Mouse (Mus musculus) midbrain, embryonic 14.5 days (tissue): ENCODE results near the gene Gtf2ird2. TPM values are rescaled to one million over a fixed set of nuclear protein-coding genes. Genes with fewer than 3 reads are reported as not detected.

ENCODE experiments used
- ATAC-seq: fragments of 200-750 bp; cut with Nextera tagmentation; 2 replicates; pipeline ENCODE4 v1.8.0; 2017; ENCODE audit warnings: moderate number of reproducible peaks, moderate library complexity; ENCODE audit not compliant: low FRiP score, low TSS enrichment
- DNase-seq: peaks from one replicate; pipeline ENCODE4 v3.0.0-alpha.2; 2015
- H3K27ac ChIP-seq: fragments of 300-500 bp; sonication (generic); replicated peaks from 2 replicates; pipeline ENCODE4 v1.5.1; 2014; ENCODE audit warnings: mild to moderate bottlenecking, low read depth, low read length, moderate library complexity
- H3K27me3 ChIP-seq: fragments of 300-500 bp; sonication (generic); 2 replicates; pipeline ENCODE4 v1.6.1; 2014; ENCODE audit warnings: low read length, control low read depth, mixed read lengths; ENCODE audit not compliant: control insufficient read depth, insufficient read depth
- H3K36me3 ChIP-seq: fragments of 300-500 bp; sonication (generic); 2 replicates; pipeline ENCODE4 v1.6.1; 2014; ENCODE audit warnings: low read length, control low read depth; ENCODE audit not compliant: control insufficient read depth, insufficient read depth
- H3K4me1 ChIP-seq: fragments of 300-500 bp; sonication (generic); 2 replicates; pipeline ENCODE4 v1.6.1; 2014; ENCODE audit warnings: mild to moderate bottlenecking, antibody characterized with exemption, low read length, control low read depth; ENCODE audit not compliant: control insufficient read depth, insufficient read depth
- H3K4me2 ChIP-seq: fragments of 300-500 bp; sonication (generic); 2 replicates; pipeline ENCODE4 v1.6.1; 2014; ENCODE audit warnings: mild to moderate bottlenecking, low read length, moderate library complexity
- H3K4me3 ChIP-seq: fragments of 300-500 bp; sonication (generic); replicated peaks from 2 replicates; pipeline ENCODE4 v1.5.1; 2014; ENCODE audit warnings: low read depth, low read length
- H3K9ac ChIP-seq: fragments of 300-500 bp; sonication (generic); replicated peaks from 2 replicates; pipeline ENCODE4 v1.6.1; 2014; ENCODE audit warnings: mild to moderate bottlenecking, low read length, moderate library complexity
- H3K9me3 ChIP-seq: fragments of 300-500 bp; sonication (generic); 2 replicates; pipeline ENCODE4 v1.6.1; 2016; ENCODE audit warnings: low read length, control low read depth, mixed read lengths; ENCODE audit not compliant: control insufficient read depth
- WGBS: fragments of 180-500 bp; shearing (Covaris S2); extraction: QIAGEN DNeasy Blood & Tissue Kit; methylation state at CpG from one replicate; pipeline ENCODE4 v1.1.7; 2014; 5-methylcytosine and 5-hydroxymethylcytosine counted together
- polyA plus RNA-seq: library from polyadenylated mRNA; unstranded; fragments of >200 nt; fragmentation: Nextera tagmentation; extraction: Ambion mirVana; gene quantifications from 2 replicates; pipeline ENCODE4 v1.2.1, GENCODE M21; 2014

Gene Gtf2ird2
- 12.9 and 13.4 TPM in 2 replicates for polyA plus RNA-seq

GRCm38 (mm10) chr5:134183880-134184808 is at the start of gene Gtf2ird2:
Gene Gtf2ird2, plus strand, starts transcription at chr5:134184019.
- Histone ChIP-seq H3K9me3 (no peaks in the 10 kb centered on the region), H3K36me3 (no peaks in the 10 kb centered on the region), H3K27me3 (no peaks in the 10 kb centered on the region), H3K27ac (peak within 1 kb of the TSS; percentile 97), H3K9ac (peak within 1 kb of the TSS; percentile 84), H3K4me3 (peak within 1 kb of the TSS; percentile 70), H3K4me1 (peaks cover 13% of the 10 kb centered on the region), H3K4me2 (peak within 1 kb of the TSS; percentile 88)
- DNase-seq (peak; percentile 100), ATAC-seq (peak; percentile 95)
- WGBS: under 1% methylated on average over 92 of the region's 92 CpGs

- Histone ChIP-seq H3K9ac (no peak overlapping the region), H3K27ac (no peak overlapping the region), H3K4me2 (no peak overlapping the region), H3K4me3 (no peak overlapping the region), H3K27me3 (no peaks in the 10 kb centered on the region), H3K4me1 (peaks cover 11% of the 10 kb centered on the region), H3K36me3 (peaks cover 76% of the 10 kb centered on the region), H3K9me3 (no peaks in the 10 kb centered on the region)
- DNase-seq (no peak), ATAC-seq (no peak)
- WGBS: 97% methylated on average over 12 of the region's 12 CpGs
Observed at GRCm38 (mm10) chr5:134136022-134136421, 47.8 kb upstream of the Gtf2ird2 start.

DNA sequence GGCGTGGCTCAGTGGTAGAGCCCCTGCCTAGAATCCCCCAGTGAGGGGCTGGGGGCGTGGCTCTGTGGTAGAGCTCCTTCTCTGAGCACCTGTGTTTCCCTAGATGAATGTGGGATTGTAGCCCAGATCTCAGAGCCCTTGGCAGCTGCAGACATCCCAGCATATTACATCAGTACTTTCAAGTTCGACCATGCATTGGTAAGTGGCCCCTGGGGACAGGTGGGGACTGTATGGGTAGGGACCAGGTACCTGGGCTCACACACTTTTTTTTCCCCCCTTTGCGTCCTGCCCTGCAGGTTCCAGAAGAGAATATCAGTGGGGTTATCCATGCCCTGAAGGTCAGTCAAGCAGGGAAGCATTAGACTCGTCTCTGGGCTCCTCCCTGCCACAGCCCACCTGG is 45.9 kb upstream of the Gtf2ird2 start:
- ATAC-seq (no peak), DNase-seq (no peak)
- H3K4me1 ChIP-seq: no peaks in the 10 kb centered on the region
- no peak overlapping the region for H3K4me2 ChIP-seq
- H3K36me3 ChIP-seq: peaks cover 88% of the 10 kb centered on the region
- H3K9me3 ChIP-seq: no peaks in the 10 kb centered on the region
- H3K4me3 ChIP-seq: no peak overlapping the region
- no peak overlapping the region for H3K9ac ChIP-seq
- 95% methylated on average over 5 of the region's 5 CpGs for WGBS
- H3K27ac ChIP-seq: no peak overlapping the region
- H3K27me3 ChIP-seq: no peaks in the 10 kb centered on the region

- ATAC-seq: no peak
- H3K4me2 ChIP-seq: no peak overlapping the region
- 95% methylated on average over 6 of the region's 6 CpGs for WGBS
- no peaks in the 10 kb centered on the region for H3K4me1 ChIP-seq
- DNase-seq: no peak
- peaks cover 94% of the 10 kb centered on the region for H3K36me3 ChIP-seq
- no peaks in the 10 kb centered on the region for H3K9me3 ChIP-seq
- H3K9ac ChIP-seq: no peak overlapping the region
- H3K27ac ChIP-seq: no peak overlapping the region
- H3K27me3 ChIP-seq: no peaks in the 10 kb centered on the region
- no peak overlapping the region for H3K4me3 ChIP-seq
Observed at GRCm38 (mm10) chr5:134139429-134139828, 44.4 kb upstream of the Gtf2ird2 start.

DNA sequence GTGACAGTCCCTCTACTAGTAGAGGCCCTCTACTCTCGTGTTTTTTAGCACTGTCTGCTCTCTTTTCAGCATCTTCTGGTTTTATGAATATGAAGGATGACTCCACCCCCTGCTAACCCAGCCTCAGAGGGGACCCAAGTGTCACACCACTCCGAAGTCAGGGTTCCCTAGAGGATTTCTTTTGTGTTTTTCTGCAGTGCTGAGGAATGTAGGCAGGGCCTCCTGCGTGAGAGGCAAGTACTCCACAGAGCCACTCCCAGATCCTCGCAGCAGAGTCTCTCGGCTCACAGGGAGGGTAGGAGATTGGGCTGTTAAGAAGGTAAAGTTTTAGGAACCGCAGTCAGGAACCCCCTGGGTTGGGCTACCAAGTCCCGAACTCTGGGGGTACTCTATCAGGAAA is 42.6 kb upstream of the Gtf2ird2 start:
- H3K36me3 ChIP-seq: peaks cover 81% of the 10 kb centered on the region
- no peak overlapping the region for H3K27ac ChIP-seq
- DNase-seq (no peak), ATAC-seq (no peak)
- no peak overlapping the region for H3K9ac ChIP-seq
- H3K4me1 ChIP-seq: no peaks in the 10 kb centered on the region
- no peaks in the 10 kb centered on the region for H3K27me3 ChIP-seq
- no peak overlapping the region for H3K4me2 ChIP-seq
- no peak overlapping the region for H3K4me3 ChIP-seq
- H3K9me3 ChIP-seq: no peaks in the 10 kb centered on the region
- WGBS: 82% methylated on average over 7 of the region's 7 CpGs

DNA sequence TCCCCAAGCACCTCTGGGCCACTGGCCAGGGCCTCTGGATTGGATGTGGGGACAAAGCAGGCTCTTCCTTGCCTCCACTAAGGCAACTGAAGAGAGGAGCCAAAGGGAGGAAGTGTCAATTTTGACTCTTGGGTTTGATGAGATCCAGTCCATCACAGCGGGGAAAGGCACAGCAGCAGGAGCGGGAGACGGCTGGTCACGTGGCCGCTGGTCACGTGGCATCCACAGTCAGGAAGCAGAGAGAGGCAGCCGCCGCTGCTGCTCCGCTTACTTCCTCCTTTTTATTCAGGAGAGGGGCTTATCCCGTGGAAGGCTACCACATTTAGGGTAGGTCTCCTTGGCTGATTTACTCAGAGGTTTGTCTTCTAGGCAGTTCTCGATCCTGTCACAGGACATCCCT is 41.4 kb upstream of the Gtf2ird2 start:
- Histone ChIP-seq H3K4me1 (no peaks in the 10 kb centered on the region), H3K27me3 (no peaks in the 10 kb centered on the region), H3K36me3 (peaks cover 70% of the 10 kb centered on the region), H3K27ac (no peak overlapping the region), H3K4me3 (no peak overlapping the region), H3K4me2 (no peak overlapping the region), H3K9me3 (no peaks in the 10 kb centered on the region), H3K9ac (no peak overlapping the region)
- WGBS: 85% methylated on average over 11 of the region's 11 CpGs
- ATAC-seq: no peak
- no peak for DNase-seq

DNA sequence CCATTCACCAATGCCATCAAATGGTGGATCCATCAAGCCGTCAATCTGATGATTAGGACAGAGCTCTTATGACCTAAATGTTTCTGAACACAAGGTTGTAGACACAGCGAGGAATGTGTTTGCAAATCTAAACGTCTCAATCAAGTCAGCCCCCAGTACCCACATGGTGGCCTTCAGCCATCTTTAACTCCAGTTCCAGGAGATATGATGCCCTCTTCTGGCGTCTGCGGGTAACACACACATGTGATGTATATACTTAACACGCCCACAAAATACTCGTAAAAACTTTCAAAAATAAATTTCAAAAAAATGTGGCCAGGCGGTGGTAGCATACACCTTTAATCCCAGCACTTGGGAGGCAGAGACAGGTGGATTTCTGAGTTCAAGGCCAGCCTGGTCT is 38.8 kb upstream of the Gtf2ird2 start:
- Histone ChIP-seq H3K27ac (no peak overlapping the region), H3K36me3 (peaks cover 63% of the 10 kb centered on the region), H3K4me3 (no peak overlapping the region), H3K27me3 (no peaks in the 10 kb centered on the region), H3K9ac (no peak overlapping the region), H3K9me3 (no peaks in the 10 kb centered on the region), H3K4me1 (no peaks in the 10 kb centered on the region), H3K4me2 (no peak overlapping the region)
- 96% methylated on average over 8 of the region's 8 CpGs for WGBS
- ATAC-seq (no peak), DNase-seq (no peak)

- H3K4me2 ChIP-seq: no peak overlapping the region
- H3K27ac ChIP-seq: no peak overlapping the region
- DNase-seq (no peak), ATAC-seq (no peak)
- H3K4me3 ChIP-seq: no peak overlapping the region
- no peaks in the 10 kb centered on the region for H3K9me3 ChIP-seq
- H3K36me3 ChIP-seq: peaks cover 51% of the 10 kb centered on the region
- no peak overlapping the region for H3K9ac ChIP-seq
- 90% methylated on average over 10 of the region's 10 CpGs for WGBS
- no peaks in the 10 kb centered on the region for H3K27me3 ChIP-seq
- H3K4me1 ChIP-seq: no peaks in the 10 kb centered on the region
Observed at GRCm38 (mm10) chr5:134147194-134147753, 36.5 kb upstream of the Gtf2ird2 start.

DNA sequence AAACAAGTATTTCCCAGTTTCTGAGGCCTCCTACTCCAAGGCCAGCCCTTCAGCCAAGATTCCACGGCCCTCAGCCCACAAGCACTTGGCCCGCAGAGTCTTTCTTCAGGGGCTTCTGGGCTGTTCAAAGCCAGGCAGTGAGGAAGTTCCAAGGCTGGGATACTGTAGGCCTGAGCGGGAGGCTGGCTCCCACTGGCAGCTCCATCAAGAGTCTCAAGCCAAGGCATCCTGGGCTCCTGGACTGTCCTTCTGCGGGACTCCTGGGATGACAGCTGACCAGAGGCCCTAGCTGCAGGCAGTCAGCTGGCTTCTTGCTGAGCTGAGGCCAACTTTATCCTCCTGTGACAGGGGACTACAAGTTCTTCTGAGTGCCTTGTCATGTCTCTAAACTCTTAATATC is 35.7 kb upstream of the Gtf2ird2 start:
- Histone ChIP-seq H3K9me3 (no peaks in the 10 kb centered on the region), H3K36me3 (peaks cover 46% of the 10 kb centered on the region)
- 95% methylated on average over 4 of the region's 4 CpGs for WGBS

More for the DNA sequence above, 35.7 kb upstream of the Gtf2ird2 start:
- Histone ChIP-seq H3K27me3 (no peaks in the 10 kb centered on the region), H3K4me2 (no peak overlapping the region), H3K4me3 (no peak overlapping the region), H3K9ac (no peak overlapping the region), H3K4me1 (no peaks in the 10 kb centered on the region), H3K27ac (no peak overlapping the region)
- DNase-seq (no peak), ATAC-seq (no peak)
